Mouse (Mus musculus) urinary bladder, adult 18-20 months (tissue): ENCODE measurements at regions not wholly inside any gene's neighbourhood (a gene's known extent, or its start where the extent isn't known, plus 50 kb on each side); places are given as distances from the start of the nearest gene placed in this dataset.

Experiments used
- DNase-seq, 2 experiments: peaks; one replicate each; pipeline ENCODE4 v3.0.0; 2022; ENCODE audit warnings: low spot score in 2 of 2, mixed read lengths in 2 of 2

- DNase-seq = no peak
Observed at GRCm38 (mm10) chr14:46221897-46222669, 157.1 kb upstream of the Gm15217 start.

DNA sequence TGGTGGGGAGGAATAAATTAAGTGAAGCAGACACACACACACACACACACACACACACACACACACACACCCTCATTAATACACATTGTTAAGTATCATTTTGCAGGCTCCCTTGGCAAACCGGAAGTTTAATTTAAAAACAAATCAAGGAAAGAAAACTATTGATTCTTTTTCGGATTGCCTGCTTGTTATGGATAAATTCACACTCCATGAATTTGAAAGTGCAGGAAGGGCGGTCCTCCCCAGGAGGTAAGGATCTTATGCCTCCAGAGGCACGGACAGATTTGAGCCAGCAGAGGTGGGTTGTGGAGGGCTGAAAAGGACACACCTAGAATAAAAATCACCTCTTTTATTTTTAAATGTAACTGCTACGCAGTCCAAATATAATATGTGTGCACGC lies 156.2 kb upstream of the Gm15217 start:
- no peak for DNase-seq

- no peak for DNase-seq
Observed at GRCm38 (mm10) chr14:46224421-46224950, 154.7 kb upstream of the Gm15217 start.

DNA sequence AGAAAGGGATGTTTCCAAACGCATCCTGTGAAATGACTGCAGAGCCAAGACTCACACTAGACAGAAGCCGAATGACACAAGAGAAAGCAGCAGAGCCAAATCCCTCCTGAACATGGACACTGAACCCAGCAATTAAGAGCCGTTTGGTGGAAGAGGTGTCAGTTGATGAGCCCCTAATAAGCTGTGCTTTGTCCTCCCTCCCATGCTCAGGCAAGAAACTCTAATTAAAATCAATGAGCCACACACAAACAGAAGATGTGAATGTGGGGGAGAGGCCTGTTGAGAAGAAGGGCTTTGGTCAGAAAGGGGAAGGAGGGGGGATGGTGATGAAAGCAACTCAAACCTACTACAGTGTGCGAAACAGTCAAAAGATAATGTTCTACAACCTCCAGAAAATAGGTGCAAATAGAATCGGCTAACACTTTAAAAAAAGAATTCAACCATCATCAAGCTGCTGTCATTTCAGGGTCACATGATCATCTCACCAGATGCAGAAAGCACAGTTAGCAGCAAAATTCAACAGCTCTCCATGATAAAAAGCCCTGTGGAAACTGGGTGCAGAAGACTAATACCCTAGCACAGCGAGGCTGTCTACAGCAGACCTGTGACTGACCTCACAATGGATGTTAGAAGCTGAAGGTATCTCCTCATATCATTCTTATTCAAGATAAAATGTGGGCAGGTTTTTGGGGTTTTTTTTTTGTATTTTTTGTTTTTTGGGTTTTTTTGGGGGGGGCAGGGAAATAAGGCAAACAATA lies 153.2 kb upstream of the Gm15217 start:
- no peak for DNase-seq

- no peak for DNase-seq
Observed at GRCm38 (mm10) chr14:46234040-46234439, 145.2 kb upstream of the Gm15217 start.

DNA sequence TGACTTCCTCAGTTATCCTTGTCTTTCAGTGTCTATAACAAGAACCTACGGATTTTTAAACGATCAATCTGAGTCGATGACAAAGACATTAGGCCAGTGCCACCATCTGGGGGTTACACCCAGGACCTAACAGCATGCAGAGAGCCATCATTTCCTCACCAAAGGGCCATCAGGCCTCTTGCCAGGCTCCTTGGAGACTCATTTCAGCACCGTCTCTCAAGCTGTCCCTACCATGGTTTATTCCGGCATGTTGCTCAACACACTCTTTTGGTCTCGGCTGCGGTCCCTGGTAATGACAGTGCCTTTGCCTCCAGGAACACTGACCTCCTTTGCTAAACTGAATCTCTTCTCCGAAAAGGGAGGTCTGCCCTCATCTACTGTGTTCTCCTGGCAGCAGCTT lies 144.4 kb upstream of the Gm15217 start:
- no peak for DNase-seq

DNA sequence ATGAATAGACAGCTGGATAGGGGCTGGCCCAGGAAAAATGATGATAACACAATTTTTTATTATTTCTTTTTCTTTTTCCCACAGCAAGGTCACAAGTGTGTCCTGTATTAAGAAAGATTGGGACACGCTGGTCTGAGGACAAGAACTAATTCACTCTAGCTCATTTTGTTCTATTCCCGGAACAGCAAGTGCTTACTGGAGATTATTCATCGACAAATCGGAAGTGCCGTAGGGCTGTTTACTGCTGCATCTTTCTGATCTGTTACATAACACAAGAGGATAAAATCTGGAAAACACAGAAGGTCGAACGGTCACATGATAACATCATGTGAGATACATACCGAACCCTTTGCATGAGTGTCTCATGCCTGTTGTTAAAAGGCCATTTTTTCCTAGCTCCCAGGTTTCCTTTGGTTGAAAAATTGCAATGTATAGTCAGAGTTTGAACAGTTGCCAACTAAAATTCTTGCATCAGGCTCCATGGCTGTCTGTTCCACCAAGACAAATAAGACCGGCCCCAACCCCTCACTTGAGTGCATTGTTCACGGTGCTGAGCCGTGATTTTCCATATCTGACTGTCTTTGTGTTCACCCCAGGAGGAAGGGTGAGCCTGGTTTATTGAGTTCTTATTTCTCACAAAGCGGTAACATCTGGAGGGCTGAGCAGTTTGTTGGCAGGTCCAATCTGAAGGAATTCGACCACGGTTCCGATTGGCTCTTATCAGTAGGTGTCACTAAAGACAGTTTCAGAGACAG lies 139.0 kb upstream of the Gm15217 start:
- no peak for DNase-seq

- DNase-seq = no peak
Observed at GRCm38 (mm10) chr14:46240896-46241295, 138.3 kb upstream of the Gm15217 start.

GRCm38 (mm10) chr14:46247491-46248484 lies 131.4 kb upstream of the Gm15217 start:
- DNase-seq = no peak

DNA sequence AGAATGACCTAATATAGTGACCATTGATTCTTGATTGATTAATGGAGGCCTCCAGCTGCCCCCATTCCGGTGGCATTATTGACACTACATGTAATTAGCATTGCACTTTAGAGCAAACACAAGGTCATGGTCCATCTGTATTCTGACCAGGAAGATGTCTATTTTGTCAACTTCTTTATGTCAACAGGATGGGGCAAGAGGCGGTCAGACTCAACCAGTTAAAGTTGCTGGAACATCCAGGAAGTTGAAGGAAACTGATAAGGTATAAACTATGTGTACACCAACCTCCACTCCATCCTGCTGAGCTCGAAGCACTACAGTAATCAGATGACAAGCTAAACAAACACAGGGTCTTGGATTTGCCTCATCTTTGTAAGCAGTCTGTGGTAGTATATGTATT lies 130.1 kb upstream of the Gm15217 start:
- no peak for DNase-seq

DNA sequence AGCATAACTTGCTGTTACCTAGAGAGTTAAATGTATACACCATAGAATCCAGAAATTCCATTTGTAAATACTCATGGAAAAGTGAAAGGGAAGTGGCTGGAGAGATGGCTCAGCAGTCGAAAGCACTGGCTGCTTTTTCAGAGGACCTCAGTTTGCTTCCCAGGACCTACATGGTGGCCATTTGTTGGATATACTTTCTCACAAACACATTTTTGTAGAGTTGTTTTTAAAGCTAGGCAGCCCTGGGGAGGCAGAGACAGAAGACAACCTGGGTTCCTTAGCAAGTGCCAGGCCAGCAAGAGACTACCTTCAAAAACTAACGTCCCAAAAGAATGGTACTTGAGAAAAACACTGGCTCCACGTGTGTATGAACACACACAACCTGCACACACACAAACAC lies 124.0 kb upstream of the Gm15217 start:
- DNase-seq = no peak

- no peak for DNase-seq
Observed at GRCm38 (mm10) chr14:46256336-46256735, 122.9 kb upstream of the Gm15217 start.

GRCm38 (mm10) chr14:46257311-46257710 lies 121.9 kb upstream of the Gm15217 start:
- DNase-seq = no peak

- DNase-seq = no peak
Observed at GRCm38 (mm10) chr14:46258551-46258950, 120.7 kb upstream of the Gm15217 start.

GRCm38 (mm10) chr14:46260291-46260980 lies 118.8 kb upstream of the Gm15217 start:
- DNase-seq = no peak

DNA sequence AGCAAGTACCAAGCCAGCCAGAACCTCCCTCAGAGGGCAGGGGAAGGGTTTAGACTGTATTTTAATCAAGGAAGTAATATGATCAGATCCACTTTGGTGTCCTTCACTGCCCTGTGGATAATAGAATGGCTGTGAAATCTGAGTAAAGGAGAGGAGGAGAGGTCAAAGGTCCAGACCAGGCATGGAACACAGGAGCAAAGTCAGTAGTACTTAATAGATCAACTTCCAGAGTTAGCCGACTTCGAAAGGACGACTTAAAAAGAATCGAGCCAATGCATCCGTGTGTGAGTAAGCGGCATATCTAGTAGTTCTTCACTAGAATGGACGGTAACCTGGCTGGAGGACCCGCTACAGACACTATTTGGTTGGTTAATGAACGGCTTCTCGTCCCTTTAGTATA lies 103.8 kb upstream of the Gm15217 start:
- no peak for DNase-seq

GRCm38 (mm10) chr14:46276926-46277831 lies 102.0 kb upstream of the Gm15217 start:
- DNase-seq = no peak

GRCm38 (mm10) chr14:46277832-46278611 lies 101.2 kb upstream of the Gm15217 start:
- DNase-seq = no peak
